Mouse (Mus musculus) neural tube, postnatal 0 days (tissue): ENCODE results near the gene Gm7029. TPM values are rescaled to one million over a fixed set of nuclear protein-coding genes. Genes with fewer than 3 reads are reported as not detected.

Source experiments
- microRNA-seq: library from miRNA; unstranded; fragments of <30 nt; microRNA quantifications from one replicate; pipeline ENCODE4, GENCODE M21; 2016
- polyA plus RNA-seq: library from polyadenylated mRNA; unstranded; fragments of >200 nt; fragmentation: Nextera tagmentation; extraction: Ambion mirVana; gene quantifications from 2 replicates; pipeline ENCODE4 v1.2.1, GENCODE M21; 2015

The Gm7029 gene
- not detected in 2 replicates for polyA plus RNA-seq

GRCm38 (mm10) chr17:33873537-33873936 lies at the start of gene Gm7029:
TSS of gene Gm7029 (plus strand) at chr17:33873837.

DNA sequence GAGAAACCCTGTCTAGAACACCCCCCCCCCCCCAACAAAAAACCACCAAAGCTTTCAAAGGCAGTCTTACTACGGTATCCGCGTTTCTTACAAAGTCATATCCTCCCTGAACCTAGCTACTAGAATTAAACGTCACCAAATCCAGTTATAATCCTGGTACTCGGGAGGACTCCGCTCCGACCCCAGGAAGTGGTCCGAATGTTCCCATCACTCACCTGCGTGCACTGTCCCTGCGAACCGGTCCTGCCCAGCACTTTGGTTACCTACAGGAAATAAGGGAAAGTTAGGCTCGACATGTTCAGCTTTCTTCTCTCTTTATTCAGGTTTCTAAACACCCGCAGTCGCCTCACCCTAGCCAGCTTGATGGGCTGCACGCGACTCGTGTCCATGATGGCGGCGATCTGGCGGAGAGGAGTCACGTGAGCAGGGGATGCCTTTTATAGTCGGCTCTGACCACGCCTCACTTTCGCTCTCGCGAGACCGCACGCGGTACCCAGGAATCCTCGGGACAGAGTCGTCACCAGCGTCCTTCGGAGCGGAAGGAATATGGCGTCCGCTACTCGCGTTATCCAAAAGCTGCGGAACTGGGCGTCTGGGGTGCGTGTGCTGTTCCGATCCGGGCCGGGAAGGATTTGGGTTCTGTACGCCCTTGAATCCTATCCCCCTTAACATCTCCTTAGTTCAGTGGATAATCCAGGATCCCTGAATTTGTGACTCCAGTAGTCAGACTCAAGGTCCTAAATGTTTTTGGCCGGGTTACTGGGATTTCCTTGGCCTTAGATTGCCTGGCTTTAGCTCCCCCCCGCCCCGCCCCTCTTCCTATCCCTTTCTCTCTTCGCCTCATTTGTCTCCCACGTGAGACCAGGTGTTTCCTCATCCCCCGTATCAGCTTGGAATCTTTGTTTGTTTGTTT lies 49.3 kb upstream of the Gm7029 start, which contains the start of the genes Rps28 and Ndufa7:
Gene Rps28, minus strand, starts transcription at position 479 of the 913 bp plus-strand sequence.
Gene Ndufa7, plus strand, starts transcription at position 489 of the 913 bp plus-strand sequence.

DNA sequence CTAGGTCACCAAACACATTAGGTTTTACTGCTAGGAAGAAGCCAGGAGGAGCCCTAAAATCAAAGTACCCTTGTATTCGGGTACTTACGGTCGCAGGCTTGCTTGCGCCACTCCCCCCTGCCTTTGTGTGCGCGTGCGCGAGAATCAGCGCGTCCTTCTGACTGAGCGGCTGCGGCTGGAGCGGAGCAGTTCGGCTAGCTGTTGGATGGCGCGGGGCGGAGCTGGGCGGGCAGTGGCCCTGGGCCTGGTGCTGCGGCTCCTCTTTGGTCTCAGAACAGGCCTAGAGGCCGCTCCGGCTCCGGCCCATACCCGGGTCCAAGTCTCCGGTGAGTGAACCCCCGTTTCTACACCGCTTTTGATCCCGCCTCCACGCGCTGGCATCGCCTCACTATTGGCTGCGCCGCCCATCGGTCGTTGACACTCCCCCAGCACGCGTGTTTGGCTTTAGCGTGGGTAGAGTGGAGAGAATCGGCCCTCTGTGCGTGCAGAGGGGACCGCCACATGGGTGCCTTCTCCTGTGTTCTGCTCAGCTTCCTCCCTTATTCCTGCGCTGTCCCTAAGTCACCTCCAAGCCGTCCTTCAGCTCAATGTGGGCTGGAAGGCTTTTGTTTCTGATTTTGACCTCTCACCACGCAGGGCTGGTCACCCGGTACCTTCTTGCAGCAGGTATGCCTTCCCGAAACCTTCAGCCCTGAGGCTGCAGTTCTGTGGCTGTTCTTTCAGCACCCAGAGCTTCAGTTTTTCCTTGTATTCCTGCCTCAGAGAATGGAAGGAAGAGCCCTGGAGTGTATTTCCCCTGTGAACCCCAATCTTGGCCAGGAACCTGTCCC lies 30.5 kb upstream of the Gm7029 start, which contains the start of gene Cd320:
Gene Cd320, plus strand, starts transcription at position 126 of the 830 bp plus-strand sequence.

GRCm38 (mm10) chr17:33890533-33891059 lies 17.0 kb downstream of the Gm7029 start, which contains the start of gene Kifc1:
TSS of gene Kifc1 (minus strand) at chr17:33890661.

DNA sequence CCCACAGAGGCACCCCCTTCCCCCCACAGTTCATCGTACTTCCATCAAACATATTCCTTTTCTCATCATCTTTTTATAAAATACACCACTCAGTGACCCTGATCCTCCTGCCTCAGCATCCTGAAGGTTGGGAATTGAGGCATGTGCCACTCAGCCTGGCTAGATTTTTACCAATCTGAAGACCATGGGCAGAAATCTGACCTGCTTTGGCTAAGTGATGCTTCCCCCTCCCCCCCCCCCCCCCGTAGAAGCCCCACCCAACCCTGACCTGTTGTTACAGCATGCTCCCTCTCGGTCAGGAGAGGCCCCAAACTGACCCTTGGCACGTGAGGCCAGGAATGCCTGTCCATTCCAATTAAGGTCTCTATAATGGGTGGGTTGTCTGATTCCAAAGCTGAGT lies 31.2 kb downstream of the Gm7029 start, which contains the start of gene Platr17:
Gene Platr17, plus strand, starts transcription at position 301 of the 400 bp plus-strand sequence.

DNA sequence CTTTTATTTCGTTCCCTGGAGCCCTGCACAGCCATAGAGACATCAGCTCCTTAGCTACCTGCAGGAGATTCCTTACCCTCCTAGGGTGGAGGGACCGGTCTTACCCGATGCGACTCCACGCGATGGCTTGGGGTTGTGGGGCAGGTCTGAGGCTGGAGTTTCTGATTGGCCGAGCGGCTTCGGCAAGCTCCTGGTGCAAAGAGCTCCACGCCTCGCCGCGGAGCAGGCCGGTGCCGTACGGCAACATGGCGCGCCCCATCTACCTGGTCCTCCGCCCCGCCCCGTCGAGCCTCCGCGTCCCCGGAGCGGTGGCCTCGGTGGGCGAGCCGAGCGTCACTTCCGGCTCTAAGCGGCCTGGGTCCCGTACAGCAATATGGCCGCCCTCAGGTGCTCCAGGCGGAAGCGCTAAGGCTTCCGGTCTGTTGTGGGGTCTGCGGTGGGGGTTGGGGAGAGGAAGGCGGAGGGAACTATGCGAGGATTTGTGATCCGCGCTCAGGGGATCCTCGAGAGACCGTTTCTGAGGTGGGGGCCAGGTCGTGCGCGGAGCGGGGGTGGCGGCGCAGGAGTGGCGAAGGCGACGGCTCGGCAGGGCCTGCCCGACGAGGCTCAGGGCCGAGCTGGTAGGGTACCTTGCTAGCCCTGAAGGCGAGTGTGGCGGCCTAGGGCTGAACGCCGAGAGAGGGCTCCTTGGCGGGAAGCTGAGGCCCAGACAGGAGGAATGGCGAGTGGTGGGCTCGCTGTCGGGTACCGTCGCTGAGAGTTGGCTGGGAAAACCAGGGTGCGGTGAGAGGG lies 35.6 kb downstream of the Gm7029 start, which contains the start of gene Daxx:
Gene Daxx, plus strand, starts transcription at position 338 of the 792 bp plus-strand sequence.

DNA sequence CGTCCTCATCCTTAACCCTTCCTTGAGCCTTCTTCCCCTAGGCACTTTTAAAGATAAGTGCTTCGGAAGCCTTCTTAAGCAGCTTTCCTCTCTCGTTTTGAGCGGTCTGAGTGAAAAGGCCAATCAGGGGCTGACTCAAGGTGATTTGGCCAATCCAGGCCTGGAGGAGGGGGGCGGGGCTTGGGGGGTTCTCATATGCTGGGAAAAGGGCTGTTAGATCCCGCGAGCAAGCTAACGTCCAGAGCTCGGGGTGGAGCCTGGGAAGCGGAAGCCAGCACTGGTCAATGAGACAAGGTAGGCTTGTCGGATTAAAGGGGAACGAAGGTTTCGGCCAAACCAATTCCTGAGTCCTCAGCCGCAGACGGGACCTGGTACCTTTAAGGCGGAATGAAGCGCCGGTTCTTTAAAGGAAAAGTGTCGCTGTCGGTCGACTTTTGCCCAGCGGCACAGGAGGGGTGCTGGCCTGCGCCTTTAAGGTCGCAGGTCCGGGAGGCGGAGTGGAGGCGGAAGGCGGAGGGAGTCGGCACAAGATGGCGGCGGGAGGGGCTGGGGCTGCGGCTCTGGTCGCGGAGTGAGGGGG lies 42.1 kb downstream of the Gm7029 start, which contains the start of the genes Tapbp and Zbtb22:
Gene Tapbp, plus strand, starts transcription at position 229 of the 580 bp plus-strand sequence.
Gene Zbtb22, plus strand, starts transcription at position 234 of the 580 bp plus-strand sequence.

Small RNA genes within 50 kb of the gene (microRNA-seq; reads per million reads assigned to microRNA genes)
- gene Gm27740: not detected

Other genes starting within 250 kb of the Gm7029 start
- gene Zfp414, start 244.7 kb upstream of the Gm7029 start, polyA plus RNA-seq: 63.1 and 72.0 TPM in 2 replicates
- gene Pram1, start 235.8 kb upstream of the Gm7029 start, polyA plus RNA-seq: 0.28 and 0.43 TPM in 2 replicates
- 101 and 115 TPM in 2 replicates for gene Hnrnpm, start 187.0 kb upstream of the Gm7029 start, polyA plus RNA-seq
- gene March2, start 155.2 kb upstream of the Gm7029 start, polyA plus RNA-seq: 76.0 and 80.0 TPM in 2 replicates
- gene Rab11b, start 113.3 kb upstream of the Gm7029 start, polyA plus RNA-seq: 488 and 491 TPM in 2 replicates
- gene Angptl4, start 92.0 kb upstream of the Gm7029 start, polyA plus RNA-seq: 41.0 and 44.6 TPM in 2 replicates
- 38.1 and 42.0 TPM in 2 replicates for gene Kank3, start 63.3 kb upstream of the Gm7029 start, polyA plus RNA-seq
- 552 and 646 TPM in 2 replicates for gene Rps28, start 49.3 kb upstream of the Gm7029 start, polyA plus RNA-seq
- 595 and 638 TPM in 2 replicates for gene Ndufa7, start 49.3 kb upstream of the Gm7029 start, polyA plus RNA-seq
- gene Cd320, start 30.7 kb upstream of the Gm7029 start, polyA plus RNA-seq: 51.5 and 57.3 TPM in 2 replicates
- 1.6 TPM in 2 replicates for gene Kifc1, start 16.8 kb downstream of the Gm7029 start, polyA plus RNA-seq
- gene Platr17, start 31.3 kb downstream of the Gm7029 start, polyA plus RNA-seq: 1.4 and 1.5 TPM in 2 replicates
- gene Daxx, start 35.6 kb downstream of the Gm7029 start, polyA plus RNA-seq: 40.7 and 43.3 TPM in 2 replicates
- gene Tapbp, start 42.1 kb downstream of the Gm7029 start, polyA plus RNA-seq: 47.9 and 55.8 TPM in 2 replicates
- 18.3 and 18.5 TPM in 2 replicates for gene Zbtb22, start 42.1 kb downstream of the Gm7029 start, polyA plus RNA-seq
- 40.2 and 49.4 TPM in 2 replicates for gene Rgl2, start 55.7 kb downstream of the Gm7029 start, polyA plus RNA-seq
- 181 TPM in 2 replicates for gene Pfdn6, start 66.5 kb downstream of the Gm7029 start, polyA plus RNA-seq
- 17.0 and 17.9 TPM in 2 replicates for gene Wdr46, start 66.8 kb downstream of the Gm7029 start, polyA plus RNA-seq
- 13.6 and 15.4 TPM in 2 replicates for gene B3galt4, start 77.7 kb downstream of the Gm7029 start, polyA plus RNA-seq
- gene Vps52, start 82.0 kb downstream of the Gm7029 start, polyA plus RNA-seq: 60.0 and 63.3 TPM in 2 replicates
- gene Rps18, start 82.2 kb downstream of the Gm7029 start, polyA plus RNA-seq: 872 and 906 TPM in 2 replicates
- gene H2-K1, start 126.5 kb downstream of the Gm7029 start, polyA plus RNA-seq: 23.9 and 24.3 TPM in 2 replicates
- 21.7 and 24.2 TPM in 2 replicates for gene Ring1, start 150.8 kb downstream of the Gm7029 start, polyA plus RNA-seq
- 72.0 and 82.6 TPM in 2 replicates for gene H2-Ke6, start 154.2 kb downstream of the Gm7029 start, polyA plus RNA-seq
- gene Slc39a7, start 157.8 kb downstream of the Gm7029 start, polyA plus RNA-seq: 143 and 149 TPM in 2 replicates
- gene Rxrb, start 158.0 kb downstream of the Gm7029 start, polyA plus RNA-seq: 50.1 and 52.1 TPM in 2 replicates
- gene Col11a2, start 165.6 kb downstream of the Gm7029 start, polyA plus RNA-seq: 9.1 and 12.1 TPM in 2 replicates
- gene H2-Oa, start 218.5 kb downstream of the Gm7029 start, polyA plus RNA-seq: 0.25 and 0.64 TPM in 2 replicates
- gene H2-DMa, start 245.7 kb downstream of the Gm7029 start, polyA plus RNA-seq: 26.1 and 27.0 TPM in 2 replicates
- 107 and 118 TPM in 2 replicates for gene Brd2, start 248.8 kb downstream of the Gm7029 start, polyA plus RNA-seq